Mouse (Mus musculus) cerebellum, adult 2 months (tissue): ENCODE measurements around the gene Ift20.

Source experiments
- CTCF ChIP-seq: fragments of 200-500 bp; IDR thresholded peaks from 2 replicates; pipeline ENCODE4 v1.5.1; 2011; ENCODE audit warnings: low read depth, mild to moderate bottlenecking, control low read depth, low read length, moderate library complexity, borderline replicate concordance; ENCODE audit not compliant: insufficient read depth
- POLR2A ChIP-seq: fragments of 200-500 bp; IDR thresholded peaks from 2 replicates; pipeline ENCODE4 v1.6.1; 2011; ENCODE audit warnings: low read length, control low read depth, borderline replicate concordance; ENCODE audit not compliant: insufficient read depth

- TF ChIP-seq CTCF, result no peak
- no peak for TF ChIP-seq POLR2A
Observed at GRCm38 (mm10) chr11:78524838-78525237, 11.3 kb upstream of the Ift20 start.
